Mouse (Mus musculus) hindbrain, embryonic 16.5 days (tissue): ENCODE data around the gene Ptprd. TPM values are rescaled to one million over a fixed set of nuclear protein-coding genes. Genes with fewer than 3 reads are reported as not detected.
"Not testable (repeated sequence)": the region's sequence is repeated elsewhere in the genome, so short reads cannot be mapped to it uniquely, and the experiment has no call there.

Experiments
- ATAC-seq: fragments of 200-750 bp; cut with Nextera tagmentation; 2 replicates; pipeline ENCODE4 v1.8.0; 2017; ENCODE audit warnings: moderate TSS enrichment, moderate library complexity
- H3K27ac ChIP-seq: fragments of 300-500 bp; sonication (generic); 2 replicates; pipeline ENCODE4 v1.5.1; 2014; ENCODE audit warnings: low read depth, mild to moderate bottlenecking, control low read depth, low read length, moderate library complexity
- H3K27me3 ChIP-seq: fragments of 300-500 bp; sonication (generic); replicated peaks from 2 replicates; pipeline ENCODE4 v1.6.1; 2014; ENCODE audit warnings: low read length; ENCODE audit not compliant: control insufficient read depth, insufficient read depth
- H3K36me3 ChIP-seq: fragments of 300-500 bp; sonication (generic); 2 replicates; pipeline ENCODE4 v1.6.1; 2014; ENCODE audit warnings: mild to moderate bottlenecking, low read length, moderate library complexity, mixed read lengths; ENCODE audit not compliant: control insufficient read depth, insufficient read depth
- H3K4me1 ChIP-seq: fragments of 300-500 bp; sonication (generic); 2 replicates; pipeline ENCODE4 v1.6.1; 2014; ENCODE audit warnings: low read depth, low read length; ENCODE audit not compliant: control insufficient read depth, insufficient read depth
- H3K4me2 ChIP-seq: fragments of 300-500 bp; sonication (generic); 2 replicates; pipeline ENCODE4 v1.6.1; 2014; ENCODE audit warnings: mild to moderate bottlenecking, low read length, control low read depth, moderate library complexity
- H3K4me3 ChIP-seq: fragments of 300-500 bp; sonication (generic); 2 replicates; pipeline ENCODE4 v1.5.1; 2014; ENCODE audit warnings: mild to moderate bottlenecking, low read length, control low read depth, moderate library complexity
- H3K9ac ChIP-seq: fragments of 300-500 bp; sonication (generic); 2 replicates; pipeline ENCODE4 v1.6.1; 2014; ENCODE audit warnings: low read depth, mild to moderate bottlenecking, control low read depth, low read length, moderate library complexity
- H3K9me3 ChIP-seq: fragments of 300-500 bp; sonication (generic); 2 replicates; pipeline ENCODE4 v1.6.1; 2014; ENCODE audit warnings: mild to moderate bottlenecking, low read length, moderate library complexity; ENCODE audit not compliant: control insufficient read depth
- WGBS: fragments of 180-500 bp; shearing (Covaris S2); extraction: QIAGEN DNeasy Blood & Tissue Kit; methylation state at CpG from one replicate; pipeline ENCODE4 v1.1.7; 2014; 5-methylcytosine and 5-hydroxymethylcytosine counted together
- polyA plus RNA-seq: library from polyadenylated mRNA; unstranded; fragments of >200 nt; fragmentation: Nextera tagmentation; extraction: Ambion mirVana; gene quantifications from 2 replicates; pipeline ENCODE4 v1.2.1, GENCODE M21; 2015

Ptprd gene
- polyA plus RNA-seq, 1 experiment from 2014 or later: 71.6 TPM

DNA sequence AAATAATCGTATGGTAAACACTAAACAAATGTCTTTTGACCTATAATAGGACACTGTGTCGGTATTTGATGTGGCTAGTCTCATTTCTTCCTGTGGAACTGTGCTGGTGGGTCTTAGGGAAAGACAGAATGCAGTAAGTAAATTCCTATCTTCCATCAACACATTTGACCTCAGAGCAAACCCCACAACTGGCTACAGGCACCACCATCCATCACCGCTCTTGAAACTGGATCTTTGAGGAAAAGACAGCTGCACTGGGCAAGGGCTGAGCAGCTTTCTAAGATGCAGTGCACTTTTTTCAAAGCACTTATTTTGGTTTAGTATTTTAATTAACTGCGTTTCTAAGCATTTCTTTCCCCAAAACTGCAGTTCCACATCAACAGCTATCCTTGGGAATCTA, 1768.2 kb downstream of the Ptprd start:
- ATAC-seq: no peak
- peak overlapping the region; percentile 34; the same call in 1 of the 2 replicates for H3K27ac ChIP-seq
- no peaks in the 10 kb centered on the region for H3K27me3 ChIP-seq
- 63% methylated on average over 4 of the region's 4 CpGs for WGBS
- no peak overlapping the region for H3K4me3 ChIP-seq
- peaks cover 22% of the 10 kb centered on the region for H3K4me1 ChIP-seq
- H3K9me3 ChIP-seq: no peaks in the 10 kb centered on the region
- H3K4me2 ChIP-seq: no peak overlapping the region
- H3K9ac ChIP-seq: no peak overlapping the region
- no peaks in the 10 kb centered on the region for H3K36me3 ChIP-seq

DNA sequence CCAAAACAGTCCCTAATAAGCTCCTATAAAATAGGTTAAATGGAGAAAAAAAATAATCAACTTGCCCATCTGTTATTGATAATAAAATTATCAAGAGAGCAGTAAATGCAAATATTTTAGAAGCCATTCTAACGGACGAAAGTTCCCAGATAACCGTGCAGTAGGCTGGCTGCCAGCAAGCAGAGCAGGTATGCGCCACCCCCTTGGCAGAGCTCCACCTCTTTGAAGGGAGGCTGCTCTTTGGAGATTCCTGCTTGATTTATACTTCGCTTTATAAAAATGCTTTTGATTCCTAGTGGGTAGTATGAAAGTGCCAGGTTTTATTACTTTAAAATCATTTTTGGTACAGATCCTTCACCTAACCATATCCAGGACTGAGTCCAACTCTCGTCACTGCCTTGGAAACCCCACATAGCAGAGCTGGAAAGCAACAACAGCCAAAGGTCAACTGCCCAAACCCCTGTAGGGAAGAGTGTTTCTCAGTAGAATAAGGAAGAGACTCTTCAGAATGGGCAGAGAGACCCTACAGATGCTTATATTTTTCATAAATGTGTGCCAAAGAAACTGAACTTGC, 1770.9 kb downstream of the Ptprd start:
- ATAC-seq: no peak
- H3K4me3 ChIP-seq: no peak overlapping the region
- H3K27ac ChIP-seq: no peak overlapping the region
- H3K9ac ChIP-seq: no peak overlapping the region
- H3K36me3 ChIP-seq: no peaks in the 10 kb centered on the region
- H3K4me1 ChIP-seq: peaks cover 38% of the 10 kb centered on the region
- peak overlapping the region; percentile 4; the same call in 1 of the 2 replicates for H3K4me2 ChIP-seq
- no peaks in the 10 kb centered on the region for H3K27me3 ChIP-seq
- WGBS: 29% methylated on average over 6 of the region's 6 CpGs
- H3K9me3 ChIP-seq: no peaks in the 10 kb centered on the region

DNA sequence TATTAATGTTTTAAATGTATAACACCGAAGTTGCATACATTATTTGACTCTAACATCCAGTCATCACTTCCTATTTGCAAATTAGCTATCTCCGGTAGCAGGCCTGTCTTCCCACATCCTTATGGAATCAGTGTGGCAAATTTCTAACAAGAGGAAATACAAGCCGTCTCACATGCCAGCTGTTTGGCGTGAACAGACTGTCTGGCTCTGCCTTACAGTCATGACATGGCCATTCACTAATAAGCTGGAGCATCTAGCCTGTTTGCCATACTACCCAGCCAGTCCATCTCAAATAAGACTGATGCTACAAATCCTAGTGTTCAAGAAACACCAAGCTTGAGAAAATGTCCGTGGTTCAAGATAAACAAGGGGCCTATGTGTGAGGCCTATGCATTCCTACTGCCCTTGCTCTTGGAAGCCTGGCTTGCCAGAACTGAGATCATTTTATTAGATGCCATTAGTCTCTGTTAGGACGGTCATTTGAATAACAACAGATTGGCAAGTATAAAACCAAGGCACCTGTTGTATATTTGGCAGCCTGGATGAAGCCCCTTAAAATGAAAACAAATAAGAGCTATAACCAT, 1773.2 kb downstream of the Ptprd start:
- WGBS: 31% methylated on average over 6 of the region's 6 CpGs
- Histone ChIP-seq H3K27me3 (no peaks in the 10 kb centered on the region), H3K36me3 (no peaks in the 10 kb centered on the region), H3K4me3 (no peak overlapping the region), H3K4me2 (peak overlapping the region; percentile 3; the same call in 1 of the 2 replicates), H3K9ac (no peak overlapping the region), H3K9me3 (no peaks in the 10 kb centered on the region), H3K4me1 (peaks cover 36% of the 10 kb centered on the region), H3K27ac (no peak overlapping the region)
- peak; percentile 64; the same call in 1 of the 2 replicates for ATAC-seq

DNA sequence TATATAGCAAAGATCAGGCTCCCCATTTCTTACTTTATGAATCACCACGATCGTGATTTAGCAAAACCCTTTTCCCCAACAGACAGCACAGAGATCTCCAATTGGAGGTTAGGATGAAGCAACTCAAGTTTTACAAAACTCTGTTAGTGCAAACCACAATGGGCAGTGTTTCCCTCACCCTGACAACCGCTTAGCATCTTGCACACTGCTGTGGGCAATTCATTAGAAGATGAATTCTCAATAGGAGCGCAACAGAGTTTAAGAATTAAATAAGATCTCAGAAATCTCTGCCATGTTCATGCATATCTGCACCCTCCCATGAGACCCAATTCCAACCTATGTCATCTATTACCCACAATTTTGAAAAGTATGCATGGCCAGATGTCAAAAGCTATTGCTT, 1773.7 kb downstream of the Ptprd start:
- Histone ChIP-seq H3K27ac (no peak overlapping the region), H3K4me2 (no peak overlapping the region), H3K36me3 (no peaks in the 10 kb centered on the region), H3K4me1 (peaks cover 35% of the 10 kb centered on the region), H3K9ac (no peak overlapping the region), H3K9me3 (no peaks in the 10 kb centered on the region), H3K4me3 (no peak overlapping the region), H3K27me3 (no peaks in the 10 kb centered on the region)
- 47% methylated on average over 4 of the region's 4 CpGs for WGBS
- peak; percentile 43; the same call in 1 of the 2 replicates for ATAC-seq

DNA sequence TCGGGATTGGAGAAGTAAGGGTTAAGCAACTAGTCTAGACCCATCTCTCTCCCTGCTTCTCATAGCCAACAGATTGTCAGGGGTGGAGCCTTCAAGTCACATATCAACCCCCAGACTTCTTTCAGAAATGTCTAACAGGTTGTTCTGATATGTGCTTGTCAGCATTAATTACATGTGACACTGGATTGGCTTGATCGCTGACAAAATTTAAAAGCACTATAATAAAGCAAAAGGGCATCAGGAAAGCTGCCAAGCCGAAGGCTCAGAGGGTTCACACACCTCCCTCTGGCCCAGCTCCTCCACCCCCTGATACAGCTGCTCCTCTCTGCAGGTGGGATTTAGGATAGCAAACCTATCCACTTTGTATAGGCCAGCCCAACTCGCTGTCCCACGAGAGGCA, 1775.8 kb downstream of the Ptprd start:
- no peaks in the 10 kb centered on the region for H3K27me3 ChIP-seq
- ATAC-seq: peak; percentile 25; the same call in 1 of the 2 replicates
- WGBS: 51% methylated on average over 5 of the region's 5 CpGs
- no peaks in the 10 kb centered on the region for H3K36me3 ChIP-seq
- H3K9ac ChIP-seq: no peak overlapping the region
- no peaks in the 10 kb centered on the region for H3K9me3 ChIP-seq
- H3K4me1 ChIP-seq: peaks cover 33% of the 10 kb centered on the region
- no peak overlapping the region for H3K27ac ChIP-seq
- peak overlapping the region; percentile 12; the same call in 1 of the 2 replicates for H3K4me2 ChIP-seq
- no peak overlapping the region for H3K4me3 ChIP-seq

DNA sequence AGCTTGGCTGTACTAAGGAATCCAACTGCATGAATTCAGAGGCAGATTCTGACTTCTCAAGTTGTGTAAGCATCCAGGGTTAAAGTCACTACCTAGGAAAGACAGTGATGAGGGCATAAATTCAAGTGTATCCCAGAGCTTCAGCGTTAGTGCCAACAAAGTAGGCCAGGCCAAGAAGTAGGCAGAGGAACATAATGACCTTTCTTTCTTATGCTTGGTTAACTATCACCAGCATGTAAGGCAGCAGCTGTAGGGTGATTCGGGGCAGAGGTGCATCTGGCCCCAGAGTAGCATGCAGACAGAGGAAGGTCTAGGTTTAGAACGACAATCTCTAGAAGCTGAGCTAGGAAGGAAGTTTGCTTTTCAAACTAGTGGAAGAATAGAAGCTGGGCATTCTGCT, 1782.0 kb downstream of the Ptprd start:
- no peak overlapping the region for H3K27ac ChIP-seq
- no peak overlapping the region for H3K9ac ChIP-seq

DNA sequence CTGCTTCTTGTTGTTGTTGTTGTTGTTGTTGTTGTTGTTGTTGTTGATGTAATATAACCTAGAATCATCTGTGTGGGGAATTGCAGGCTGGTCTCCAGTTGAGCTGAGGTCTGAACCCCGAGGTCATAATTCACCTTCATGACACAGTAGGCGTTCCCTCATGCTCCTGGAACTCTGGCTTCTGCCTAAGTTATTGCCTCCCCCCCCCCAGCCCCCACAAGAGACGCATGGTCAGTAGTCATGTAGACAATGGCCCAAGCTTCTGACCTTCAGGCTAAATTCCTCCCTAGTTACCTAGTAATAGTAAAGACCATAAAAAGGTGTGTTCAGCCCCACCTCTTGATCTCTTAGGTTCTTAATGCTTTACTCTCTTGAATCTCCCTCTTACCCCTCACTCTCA, 1784.7 kb downstream of the Ptprd start:
- H3K9ac ChIP-seq, H3K4me1 ChIP-seq, H3K4me3 ChIP-seq, H3K9me3 ChIP-seq, H3K27ac ChIP-seq, ATAC-seq, H3K36me3 ChIP-seq, H3K4me2 ChIP-seq, H3K27me3 ChIP-seq: not testable (repeated sequence)
- WGBS: 81% methylated on average over 3 of the region's 3 CpGs

More for the DNA sequence above, 1782.0 kb downstream of the Ptprd start:
- Histone ChIP-seq H3K4me1 (peaks cover 4% of the 10 kb centered on the region), H3K4me2 (no peak overlapping the region), H3K36me3 (no peaks in the 10 kb centered on the region), H3K9me3 (no peaks in the 10 kb centered on the region), H3K4me3 (no peak overlapping the region), H3K27me3 (no peaks in the 10 kb centered on the region)
- 47% methylated on average over 3 of the region's 3 CpGs for WGBS
- 0 out of 2 replicates have a peak, but pooled peaks have one; percentile 26 for ATAC-seq

DNA sequence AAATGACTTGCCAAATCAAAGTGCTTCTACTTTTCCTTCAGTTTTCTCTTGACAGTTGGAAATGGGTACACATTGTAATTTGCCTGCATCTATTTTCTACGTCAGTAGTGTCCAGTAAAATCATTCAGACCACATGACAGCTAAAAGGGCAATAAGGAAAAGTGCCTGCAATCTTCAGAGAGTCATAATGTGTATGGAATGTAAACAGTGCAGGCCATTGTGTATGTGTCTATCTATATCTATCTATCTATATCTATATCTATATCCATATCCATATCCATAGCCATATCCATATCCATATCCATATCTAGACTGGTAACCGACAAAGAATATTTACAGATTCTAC, 1786.6 kb downstream of the Ptprd start:
- no peak overlapping the region for H3K4me3 ChIP-seq
- no peak overlapping the region for H3K4me2 ChIP-seq
- H3K9ac ChIP-seq: no peak overlapping the region
- H3K27ac ChIP-seq: no peak overlapping the region
- ATAC-seq: no peak
- 91% methylated on average over 2 of the region's 2 CpGs for WGBS
- H3K27me3 ChIP-seq: no peaks in the 10 kb centered on the region
- peaks cover 4% of the 10 kb centered on the region for H3K4me1 ChIP-seq
- no peaks in the 10 kb centered on the region for H3K36me3 ChIP-seq
- H3K9me3 ChIP-seq: no peaks in the 10 kb centered on the region

DNA sequence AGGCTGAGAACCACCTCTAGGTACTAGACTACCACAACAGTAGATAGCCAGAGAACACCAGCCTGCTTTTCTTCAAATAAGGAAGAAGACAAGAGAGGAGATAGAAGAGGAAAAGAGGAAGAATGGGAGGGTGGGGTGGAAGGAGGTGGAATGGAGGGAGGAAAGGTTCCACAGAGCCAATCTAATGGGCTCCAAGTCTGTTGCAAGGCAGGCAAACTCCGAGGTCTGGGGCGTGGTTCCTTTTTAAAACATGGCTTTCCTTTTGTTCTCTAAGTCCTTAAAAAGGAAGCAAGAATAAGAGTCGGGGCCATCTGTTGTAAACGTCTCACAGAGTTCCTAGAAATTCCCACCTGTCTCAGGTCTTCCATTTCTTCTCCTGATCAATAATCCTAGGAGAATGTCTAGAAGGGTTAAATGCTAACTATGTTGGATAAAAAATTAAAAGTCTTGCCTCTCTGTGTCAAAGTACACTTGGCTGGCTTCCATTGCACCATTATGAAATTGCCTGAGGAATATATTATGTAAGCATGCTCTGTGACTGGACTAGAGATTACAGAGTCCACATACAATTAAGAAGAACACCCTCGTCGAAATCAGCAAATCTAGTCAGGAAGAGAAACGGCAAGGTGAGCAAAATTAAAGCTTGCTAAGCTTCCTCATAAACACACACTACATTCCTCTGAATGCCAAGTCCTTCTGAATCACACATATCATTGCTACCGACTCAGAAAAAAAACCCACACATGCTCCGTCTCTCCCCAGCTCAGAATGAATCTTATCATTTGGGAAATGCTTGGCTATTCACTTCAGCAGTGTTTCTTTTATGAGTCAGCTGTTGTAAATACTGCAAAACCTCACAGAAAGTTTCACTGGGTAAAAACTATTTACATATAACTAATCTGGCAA, 1787.2 kb downstream of the Ptprd start:
- Histone ChIP-seq H3K4me1 (no peaks in the 10 kb centered on the region; the same call in 1 of the 2 replicates), H3K27me3 (no peaks in the 10 kb centered on the region), H3K27ac (no peak overlapping the region), H3K9ac (no peak overlapping the region), H3K4me3 (no peak overlapping the region), H3K4me2 (no peak overlapping the region), H3K9me3 (no peaks in the 10 kb centered on the region), H3K36me3 (no peaks in the 10 kb centered on the region)
- 74% methylated on average over 9 of the region's 9 CpGs for WGBS
- ATAC-seq: no peak
